Mouse (Mus musculus) MEL (cell line): Measurements from ENCODE around the gene Trpv4. TPM values are rescaled to one million over a fixed set of nuclear protein-coding genes. Genes with fewer than 3 reads are reported as not detected.

Source experiments
- DNase-seq: peaks from one replicate; pipeline ENCODE4 v3.0.0; 2011; ENCODE audit warnings: low read depth, low spot score
- H3K27ac ChIP-seq: 2 replicates; pipeline ENCODE4 v1.5.1; 2012; ENCODE audit warnings: low read depth, mild to moderate bottlenecking, control low read depth, low read length, moderate library complexity; ENCODE audit not compliant: control insufficient read depth
- H3K27me3 ChIP-seq, 2 experiments: fragments of 150-350 bp in 1 of 2; sonication (generic) in 1 of 2; 2 replicates each; pipeline ENCODE4 v1.6.1; 2012; ENCODE audit warnings: low read length in 2 of 2, mild to moderate bottlenecking in 2 of 2, improper control_type of control experiment in 1 of 2, moderate library complexity in 1 of 2; ENCODE audit not compliant: insufficient read depth in 2 of 2, control insufficient read depth in 1 of 2
- H3K36me3 ChIP-seq, 2 experiments: 2 replicates each; pipeline ENCODE4 v1.6.1; 2012 to 2014; ENCODE audit warnings: low read length in 2 of 2, improper control_type of control experiment in 1 of 2, inconsistent platforms in 1 of 2, mild to moderate bottlenecking in 1 of 2; ENCODE audit not compliant: insufficient read depth in 2 of 2, control insufficient read depth in 1 of 2
- H3K4me1 ChIP-seq, 2 experiments: fragments of 150-350 bp in 1 of 2; sonication (generic) in 1 of 2; 2 replicates each; pipeline ENCODE4 v1.6.1; 2012; ENCODE audit warnings: low read length in 2 of 2, improper control_type of control experiment in 1 of 2, mild to moderate bottlenecking in 1 of 2; ENCODE audit not compliant: insufficient read depth in 2 of 2, control insufficient read depth in 1 of 2
- H3K4me3 ChIP-seq, 2 experiments: fragments of 150-350 bp in 1 of 2; sonication (generic) in 1 of 2; 2 replicates each; pipeline ENCODE4 v1.5.1; 2012; ENCODE audit warnings: low read depth in 2 of 2, low read length in 2 of 2, mild to moderate bottlenecking in 2 of 2, moderate library complexity in 2 of 2, control low read depth in 1 of 2, improper control_type of control experiment in 1 of 2; ENCODE audit not compliant: control insufficient read depth in 1 of 2, insufficient read depth in 1 of 2
- H3K79me2 ChIP-seq: 2 replicates; pipeline ENCODE4 v1.6.1; 2012; ENCODE audit warnings: mild to moderate bottlenecking, low read length, moderate library complexity; ENCODE audit not compliant: control insufficient read depth, poor library complexity, insufficient read depth
- H3K9ac ChIP-seq: 2 replicates; pipeline ENCODE4 v1.6.1; 2012; ENCODE audit warnings: low read depth, mild to moderate bottlenecking, control low read depth, low read length, moderate library complexity; ENCODE audit not compliant: control insufficient read depth, poor library complexity, severe bottlenecking
- H3K9me3 ChIP-seq: fragments of 150-350 bp; sonication (generic); replicated peaks from 2 replicates; pipeline ENCODE4 v1.6.1; 2012; ENCODE audit warnings: mild to moderate bottlenecking, low read length, improper control_type of control experiment, moderate library complexity; ENCODE audit not compliant: insufficient read depth
- CHD1 ChIP-seq: IDR thresholded peaks from 2 replicates; pipeline ENCODE4 v1.6.1; 2012; ENCODE audit warnings: low read depth, mild to moderate bottlenecking, inconsistent platforms, low read length, improper control_type of control experiment
- CTCF ChIP-seq, 3 experiments: IDR thresholded peaks in 2 of 3; conservative IDR thresholded peaks in 1 of 3; 2 replicates each; pipeline ENCODE4 v1.5.1; 2011 to 2012; ENCODE audit warnings: low read length in 3 of 3, low read depth in 2 of 3, mild to moderate bottlenecking in 2 of 3, improper control_type of control experiment in 1 of 3, inconsistent platforms in 1 of 3, mixed read lengths in 1 of 3, moderate library complexity in 1 of 3; ENCODE audit not compliant: control insufficient read depth in 1 of 3, insufficient read depth in 1 of 3, poor library complexity in 1 of 3, severe bottlenecking in 1 of 3
- E2F4 ChIP-seq: IDR thresholded peaks from 2 replicates; pipeline ENCODE4 v1.6.1; 2011; ENCODE audit warnings: low read depth, low read length, improper control_type of control experiment, borderline replicate concordance
- ELF1 ChIP-seq: IDR thresholded peaks from 2 replicates; pipeline ENCODE4 v1.6.1; 2014; ENCODE audit warnings: low read depth, mild to moderate bottlenecking, inconsistent platforms, low read length, improper control_type of control experiment, moderate library complexity
- EP300 ChIP-seq, 2 experiments: IDR thresholded peaks; 2 replicates each; pipeline ENCODE4 v1.6.1; 2011; ENCODE audit warnings: improper control_type of control experiment in 2 of 2, low read length in 2 of 2, low read depth in 1 of 2, mild to moderate bottlenecking in 1 of 2
- GABPA ChIP-seq: IDR thresholded peaks from 2 replicates; pipeline ENCODE4 v1.6.1; 2012; ENCODE audit warnings: low read depth, mild to moderate bottlenecking, inconsistent platforms, low read length, improper control_type of control experiment, moderate library complexity
- GATA1 ChIP-seq: IDR thresholded peaks from 2 replicates; pipeline ENCODE4 v1.6.1; 2011; ENCODE audit warnings: low read depth, low read length, improper control_type of control experiment
- JUND ChIP-seq: IDR thresholded peaks from 2 replicates; pipeline ENCODE4 v1.6.1; 2011; ENCODE audit warnings: low read depth, mild to moderate bottlenecking, improper control_type of control experiment, low read length
- MAFK ChIP-seq: IDR thresholded peaks from 2 replicates; pipeline ENCODE4 v1.6.1; 2011; ENCODE audit warnings: low read depth, mild to moderate bottlenecking, low read length, improper control_type of control experiment, borderline replicate concordance
- MAX ChIP-seq: IDR thresholded peaks from 2 replicates; pipeline ENCODE4 v1.6.1; 2011; ENCODE audit warnings: low read length, improper control_type of control experiment
- MAZ ChIP-seq: IDR thresholded peaks from 2 replicates; pipeline ENCODE4 v1.6.1; 2012; ENCODE audit warnings: low read depth, mild to moderate bottlenecking, inconsistent platforms, low read length, improper control_type of control experiment
- MEF2A ChIP-seq: IDR thresholded peaks from 2 replicates; pipeline ENCODE4 v1.6.1; 2014; ENCODE audit warnings: low read depth, mild to moderate bottlenecking, inconsistent platforms, low read length, improper control_type of control experiment; ENCODE audit not compliant: poor library complexity, insufficient replicate concordance, severe bottlenecking; ENCODE audit errors: extremely low read depth
- MXI1 ChIP-seq: IDR thresholded peaks from 2 replicates; pipeline ENCODE4 v1.6.1; 2011; ENCODE audit warnings: mild to moderate bottlenecking, low read depth, low read length, improper control_type of control experiment
- MYB ChIP-seq: IDR thresholded peaks from 2 replicates; pipeline ENCODE4 v1.6.1; 2011; ENCODE audit warnings: mild to moderate bottlenecking, low read depth, low read length, improper control_type of control experiment
- MYC ChIP-seq: IDR thresholded peaks from 2 replicates; pipeline ENCODE4 v1.6.1; 2011; ENCODE audit warnings: low read depth, mild to moderate bottlenecking, low read length, improper control_type of control experiment, moderate library complexity
- NELFE ChIP-seq: IDR thresholded peaks from 2 replicates; pipeline ENCODE4 v1.6.1; 2011; ENCODE audit warnings: low read depth, low read length, improper control_type of control experiment
- POLR2A ChIP-seq, 2 experiments: IDR thresholded peaks; 2 replicates each; pipeline ENCODE4 v1.6.1; 2011 to 2012; ENCODE audit warnings: low read length in 2 of 2, mild to moderate bottlenecking in 2 of 2, control low read depth in 1 of 2, improper control_type of control experiment in 1 of 2, low read depth in 1 of 2, moderate library complexity in 1 of 2; ENCODE audit not compliant: control insufficient read depth in 1 of 2, insufficient read depth in 1 of 2, poor library complexity in 1 of 2
- POLR2AphosphoS5 ChIP-seq: IDR thresholded peaks from 2 replicates; pipeline ENCODE4 v1.6.1; 2012; ENCODE audit warnings: low read depth, borderline replicate concordance, mild to moderate bottlenecking, inconsistent platforms, low read length, moderate library complexity, mixed read lengths
- RAD21 ChIP-seq: IDR thresholded peaks from 2 replicates; pipeline ENCODE4 v1.6.1; 2011; ENCODE audit warnings: mild to moderate bottlenecking, low read depth, low read length, improper control_type of control experiment
- RCOR1 ChIP-seq: IDR thresholded peaks from 2 replicates; pipeline ENCODE4 v1.6.1; 2012; ENCODE audit warnings: low read depth, mild to moderate bottlenecking, inconsistent platforms, low read length, improper control_type of control experiment
- SIN3A ChIP-seq: IDR thresholded peaks from 2 replicates; pipeline ENCODE4 v1.6.1; 2012; ENCODE audit warnings: low read length, improper control_type of control experiment, inconsistent platforms
- TCF12 ChIP-seq: IDR thresholded peaks from 2 replicates; pipeline ENCODE4 v1.6.1; 2014; ENCODE audit warnings: low read depth, mild to moderate bottlenecking, inconsistent platforms, low read length, improper control_type of control experiment, moderate library complexity
- USF1 ChIP-seq: IDR thresholded peaks from 2 replicates; pipeline ENCODE4 v1.6.1; 2014; ENCODE audit warnings: low read depth, mild to moderate bottlenecking, inconsistent platforms, low read length, improper control_type of control experiment, moderate library complexity
- USF2 ChIP-seq, 2 experiments: IDR thresholded peaks; 2 replicates each; pipeline ENCODE4 v1.6.1; 2011 to 2012; ENCODE audit warnings: improper control_type of control experiment in 2 of 2, low read length in 2 of 2, borderline replicate concordance in 1 of 2, inconsistent platforms in 1 of 2, low read depth in 1 of 2, mild to moderate bottlenecking in 1 of 2; ENCODE audit not compliant: insufficient read depth in 1 of 2
- ZMIZ1 ChIP-seq: IDR thresholded peaks from 2 replicates; pipeline ENCODE4 v1.6.1; 2012; ENCODE audit warnings: low read depth, mild to moderate bottlenecking, inconsistent platforms, low read length, improper control_type of control experiment, moderate library complexity
- ZNF384 ChIP-seq: IDR thresholded peaks from 2 replicates; pipeline ENCODE4 v1.6.1; 2012; ENCODE audit warnings: low read depth, mild to moderate bottlenecking, inconsistent platforms, low read length, improper control_type of control experiment
- polyA plus RNA-seq, 2 experiments: library from polyadenylated mRNA; stranded (reverse) in 1 of 2; unstranded in 1 of 2; fragments of >175 nt in 1 of 2; fragments of >200 nt in 1 of 2; gene quantifications; 2 replicates each; pipeline versions ENCODE4 v1.2.1 to v1.2.4; 2012; ENCODE audit warnings: low replicate concordance in 2 of 2, low read depth in 1 of 2; ENCODE audit not compliant: insufficient read length in 2 of 2, insufficient read depth in 1 of 2, missing spikeins in 1 of 2
- total RNA-seq: library from RNA; depleted of rRNA; stranded (reverse); fragments of 300-350 nt; gene quantifications from 2 replicates; pipeline ENCODE4 v1.2.3, GENCODE M21; 2012

The Trpv4 gene
- total and polyA plus RNA-seq, 3 experiments: 0.29 TPM; not detected in 2

- TF ChIP-seq NELFE (peak; percentile 41), GATA1 (peak; percentile 26; the same call in 1 of the 2 replicates), MYC (peak; percentile 1; the same call in 1 of the 2 replicates)
Observed at GRCm38 (mm10) chr5:114647211-114647974, 10.8 kb downstream of the Trpv4 start (continued).

- no peaks in the 10 kb centered on the region for H3K27me3 ChIP-seq
- H3K79me2 ChIP-seq: no peaks in the 10 kb centered on the region
- DNase-seq: no peak
Observed at GRCm38 (mm10) chr5:114645916-114646315, 12.3 kb downstream of the Trpv4 start.

GRCm38 (mm10) chr5:114644918-114645317, 13.3 kb downstream of the Trpv4 start:
- no peaks in the 10 kb centered on the region for H3K79me2 ChIP-seq
- DNase-seq: no peak
- no peak overlapping the region for H3K9ac ChIP-seq
- TF ChIP-seq JUND (no peak), USF2 (IDR thresholded peaks at IDR 0.05; ENCODE audit: borderline replicate concordance in 1 of 2, insufficient read depth in 1 of 2, low read depth in 1 of 2, low read length in 2 of 2) (no peak), GATA1 (no peak), MEF2A (no peak), E2F4 (no peak), MYB (no peak), POLR2AphosphoS5 (no peak), ZNF384 (no peak), USF1 (no peak), SIN3A (no peak), CTCF (IDR thresholded peaks at IDR 0.05 in 2 of 3, conservative IDR thresholded peaks at IDR 0.05 in 1 of 3; ENCODE audit: control insufficient read depth in 1 of 3, insufficient read depth in 1 of 3, low read depth in 2 of 3, low read length in 3 of 3, poor library complexity in 1 of 3, severe bottlenecking in 1 of 3) (no peak), RCOR1 (no peak), GABPA (no peak), CHD1 (no peak), ELF1 (no peak), ZMIZ1 (no peak)
- TF ChIP-seq, all 39 proteins: peak for 0
- no peaks in the 10 kb centered on the region for H3K9me3 ChIP-seq
- no peak overlapping the region for H3K27ac ChIP-seq
- H3K27me3 ChIP-seq: no peaks in the 10 kb centered on the region
- H3K4me1 ChIP-seq: peaks cover 0 to 8% of the 10 kb centered on the region in 2 experiments; a peak in 1 of 4 replicates
- peaks cover 0 to 3% of the 10 kb centered on the region in 2 experiments; a peak in 2 of 4 replicates for H3K36me3 ChIP-seq
- H3K4me3 ChIP-seq: no peak overlapping the region

More at GRCm38 (mm10) chr5:114645916-114646315, 12.3 kb downstream of the Trpv4 start:
- H3K36me3 ChIP-seq: peaks cover 0 to 3% of the 10 kb centered on the region in 2 experiments; a peak in 2 of 4 replicates
- TF ChIP-seq CTCF (IDR thresholded peaks at IDR 0.05 in 2 of 3, conservative IDR thresholded peaks at IDR 0.05 in 1 of 3; ENCODE audit: control insufficient read depth in 1 of 3, insufficient read depth in 1 of 3, low read depth in 2 of 3, low read length in 3 of 3, poor library complexity in 1 of 3, severe bottlenecking in 1 of 3): no peak
- TF ChIP-seq EP300 (IDR thresholded peaks at IDR 0.05; ENCODE audit: low read depth in 1 of 2, low read length in 2 of 2): no peak
- no peak for TF ChIP-seq SIN3A
- TF ChIP-seq RAD21: no peak
- no peak for TF ChIP-seq GATA1
- no peak for TF ChIP-seq MAZ
- no peak for TF ChIP-seq TCF12
- TF ChIP-seq MXI1: no peak
- TF ChIP-seq POLR2AphosphoS5: no peak
- no peak for TF ChIP-seq MYB
- no peak for TF ChIP-seq GABPA
- TF ChIP-seq POLR2A (IDR thresholded peaks at IDR 0.05; ENCODE audit: control insufficient read depth in 1 of 2, insufficient read depth in 1 of 2, low read depth in 1 of 2, low read length in 2 of 2, poor library complexity in 1 of 2): no peak
- TF ChIP-seq MAX: no peak
- no peak for TF ChIP-seq USF1
- no peak for TF ChIP-seq MAFK
- no peak for TF ChIP-seq CHD1
- no peak overlapping the region for H3K27ac ChIP-seq
- H3K4me3 ChIP-seq: no peak overlapping the region
- no peaks in the 10 kb centered on the region for H3K9me3 ChIP-seq
- no peak overlapping the region for H3K9ac ChIP-seq
- peaks cover 0 to 8% of the 10 kb centered on the region in 2 experiments; a peak in 1 of 4 replicates for H3K4me1 ChIP-seq
